Mouse (Mus musculus): Measurements from ENCODE around the gene Ulk1.

Ulk1 gene

GRCm38 (mm10) chr5:110804012-110804743 is 5.7 kb downstream of the Ulk1 start:
- peak; percentile 23 for DNase-seq

- no peak for DNase-seq
These were observed 7.1 kb downstream of the Ulk1 start for GRCm38 (mm10) chr5:110802809-110803208.

- DNase-seq, result peak; percentile 85
These were observed 7.7 kb downstream of the Ulk1 start for GRCm38 (mm10) chr5:110802186-110802585.

- DNase-seq, result peak; percentile 41
These were observed 8.8 kb downstream of the Ulk1 start for GRCm38 (mm10) chr5:110801036-110801624.

GRCm38 (mm10) chr5:110797696-110798095 is 12.2 kb downstream of the Ulk1 start:
- DNase-seq, result no peak

- DNase-seq, result no peak
These were observed 15.5 kb downstream of the Ulk1 start for GRCm38 (mm10) chr5:110794363-110794762.

GRCm38 (mm10) chr5:110788684-110789083 is 21.2 kb downstream of the Ulk1 start:
- DNase-seq, result peak; percentile 55

GRCm38 (mm10) chr5:110786081-110786835 is 23.6 kb downstream of the Ulk1 start:
- DNase-seq, result no peak

GRCm38 (mm10) chr5:110783150-110783549 is 26.7 kb downstream of the Ulk1 start:
- no peak for DNase-seq

GRCm38 (mm10) chr5:110781529-110782238 is 28.2 kb downstream of the Ulk1 start:
- DNase-seq, result no peak

GRCm38 (mm10) chr5:110780761-110781528 is 29.0 kb downstream of the Ulk1 start:
- DNase-seq, result no peak

- DNase-seq, result peak; percentile 91
These were observed 29.7 kb downstream of the Ulk1 start, which contains the start of gene Pus1 for GRCm38 (mm10) chr5:110779998-110780760. Pus1 (minus strand) TSS chr5:110780659.

GRCm38 (mm10) chr5:110779276-110779997 is 30.5 kb downstream of the Ulk1 start:
- no peak for DNase-seq

GRCm38 (mm10) chr5:110778263-110778662 is 31.6 kb downstream of the Ulk1 start:
- DNase-seq, result no peak

GRCm38 (mm10) chr5:110776141-110776540 is 33.8 kb downstream of the Ulk1 start:
- DNase-seq, result no peak

- DNase-seq, result peak; percentile 9
These were observed 35.4 kb downstream of the Ulk1 start for GRCm38 (mm10) chr5:110774511-110774910.

- peak; percentile 16 for DNase-seq
These were observed 37.0 kb downstream of the Ulk1 start for GRCm38 (mm10) chr5:110772945-110773344.

GRCm38 (mm10) chr5:110770448-110771158 is 39.3 kb downstream of the Ulk1 start, which contains the start of gene Ep400:
Ep400 (minus strand) TSS chr5:110770717.
- DNase-seq, result peak; percentile 100

GRCm38 (mm10) chr5:110770031-110770445 is 39.9 kb downstream of the Ulk1 start:
- peak; percentile 62 for DNase-seq

- peak; percentile 13 for DNase-seq
These were observed 40.6 kb downstream of the Ulk1 start for GRCm38 (mm10) chr5:110769272-110769671.

Data from cerebellum, adult 8-10 months (tissue).